Mouse (Mus musculus) G1E-ER4 (cell line): ENCODE data around the gene Acad12. TPM values are rescaled to one million over a fixed set of nuclear protein-coding genes. Genes with fewer than 3 reads are reported as not detected.

Source experiments
- GATA1 ChIP-seq: IDR thresholded peaks from one replicate; pipeline ENCODE4 v1.8.0; 2012; ENCODE audit warnings: low read length, inconsistent platforms
- polyA plus RNA-seq: library from polyadenylated mRNA; stranded (reverse); fragments of >175 nt; gene quantifications from 2 replicates; pipeline ENCODE4 v1.2.3, GENCODE M21; 2012

Acad12 gene
- polyA plus RNA-seq, 1 experiment = 1.3 TPM

- no peak for TF ChIP-seq GATA1
Measured at GRCm38 (mm10) chr5:121549196-121549595, 69.5 kb downstream of the Acad12 start.

GRCm38 (mm10) chr5:121547084-121547483, 71.7 kb downstream of the Acad12 start:
- no peak for TF ChIP-seq GATA1

Other genes starting within 250 kb of the Acad12 start
- gene Trafd1, start 233.3 kb downstream of the Acad12 start, polyA plus RNA-seq = 14.7 and 17.8 TPM in 2 replicates
- gene Naa25, start 221.0 kb downstream of the Acad12 start, polyA plus RNA-seq = 5.2 and 5.3 TPM in 2 replicates
- 2.0 TPM in 2 replicates for gene Tmem116, start 167.0 kb downstream of the Acad12 start, polyA plus RNA-seq
- gene Erp29, start 166.4 kb downstream of the Acad12 start, polyA plus RNA-seq = 214 and 282 TPM in 2 replicates
- gene Adam1b, start 115.5 kb downstream of the Acad12 start, polyA plus RNA-seq = not detected in 2 replicates
- gene Adam1a, start 73.5 kb downstream of the Acad12 start, polyA plus RNA-seq = 0.11 and 0.15 TPM in 2 replicates
- not detected in 2 replicates for gene Gm42878, start 73.5 kb downstream of the Acad12 start, polyA plus RNA-seq
- 52.3 and 61.2 TPM in 2 replicates for gene Mapkapk5, start 73.0 kb downstream of the Acad12 start, polyA plus RNA-seq
- gene Aldh2, start 25.1 kb downstream of the Acad12 start, polyA plus RNA-seq = 124 and 151 TPM in 2 replicates
- 2.6 and 3.5 TPM in 2 replicates for gene Acad10, start 41.6 kb upstream of the Acad12 start, polyA plus RNA-seq
- gene Brap, start 41.6 kb upstream of the Acad12 start, polyA plus RNA-seq = 12.8 and 12.9 TPM in 2 replicates
- 43.1 and 81.7 TPM in 2 replicates for gene Atxn2, start 92.4 kb upstream of the Acad12 start, polyA plus RNA-seq
- 131 and 166 TPM in 2 replicates for gene Sh2b3, start 218.7 kb upstream of the Acad12 start, polyA plus RNA-seq
- 15.4 and 22.0 TPM in 2 replicates for gene Pheta1, start 230.0 kb upstream of the Acad12 start, polyA plus RNA-seq